In the genomic region with DNA sequence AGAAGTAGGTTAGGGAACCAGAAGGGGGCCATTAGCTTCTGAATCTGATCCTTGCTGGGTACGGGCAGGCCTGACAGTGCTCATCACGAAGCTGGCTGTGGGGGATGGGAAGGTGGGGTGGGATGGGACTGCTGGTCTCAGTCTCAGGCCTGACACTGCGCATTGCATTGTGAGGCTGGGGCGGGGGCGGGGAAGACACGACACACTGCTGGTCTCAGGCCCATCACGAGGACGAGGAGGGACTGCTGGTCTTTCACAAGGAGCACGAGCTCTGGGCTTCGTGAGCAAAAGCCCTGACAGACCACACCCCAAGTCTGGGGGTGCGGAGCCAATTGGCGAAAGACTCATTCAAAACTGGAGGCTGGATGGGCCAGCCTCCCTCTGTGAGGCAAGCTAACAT, we compare ENCODE assay signal across 10 mouse cellular contexts. TPM values are rescaled to one million over a fixed set of nuclear protein-coding genes. Genes with fewer than 3 reads are reported as not detected.
A peak's percentile ranks its signal among the peaks of the same experiment; 100 is the strongest.
DNase-seq lines count a peak whose midpoint lies in the region; ATAC-seq and TF ChIP-seq lines count a peak whose summit lies in the region.
"Had no signal": no experiment of that assay in that cellular context is flagged by ENCODE, and none has a peak within 500 bp of the region (broad histone marks: within the 10 kb centered on the region; RNA-seq: fewer than 3 reads in every experiment).

No protein-coding gene starts in this region.

- no peaks in the 10 kb centered on the region for H3K9me3 ChIP-seq in heart, embryonic 15.5 days (replicated peaks)
- H3K9me3 ChIP-seq in heart, embryonic 12.5 days (replicated peaks): no peaks in the 10 kb centered on the region
- H3K9me3 ChIP-seq in liver, embryonic 15.5 days (replicated peaks): no peaks in the 10 kb centered on the region
- no peaks in the 10 kb centered on the region for H3K9me3 ChIP-seq in stomach, embryonic 14.5 days (ENCODE audit: control insufficient read depth, low read depth, low read length)
- H3K9me3 ChIP-seq: neural tube, embryonic 13.5 days had no signal

- intact Hi-C loops in left cerebral cortex, postnatal 14 days (cut with DNase I): no loop called here

- no peak overlapping the region for H3K9ac ChIP-seq in heart, embryonic 15.5 days
- no peak overlapping the region for H3K9ac ChIP-seq in heart, embryonic 12.5 days
- H3K9ac ChIP-seq in liver, embryonic 15.5 days: no peak overlapping the region
- no peak overlapping the region for H3K9ac ChIP-seq in stomach, embryonic 14.5 days (replicated peaks; ENCODE audit: low read depth, low read length)
- H3K9ac ChIP-seq: neural tube, embryonic 13.5 days had no signal

- no peak for TF ChIP-seq CTCF in spleen, adult 2 months (IDR thresholded peaks at IDR 0.05; ENCODE audit: extremely low read depth, insufficient read depth, insufficient read length, insufficient replicate concordance)

- peak overlapping the region; percentile 15; the same call in 1 of the 2 replicates for H3K4me2 ChIP-seq in heart, embryonic 15.5 days
- H3K4me2 ChIP-seq in heart, embryonic 12.5 days: no peak overlapping the region
- H3K4me2 ChIP-seq in liver, embryonic 15.5 days: peak overlapping the region; percentile 53
- H3K4me2 ChIP-seq in stomach, embryonic 14.5 days (replicated peaks; ENCODE audit: low read depth, low read length): no peak overlapping the region
- H3K4me2 ChIP-seq: neural tube, embryonic 13.5 days had no signal

- H3K4me1 ChIP-seq in heart, embryonic 15.5 days (replicated peaks): 0 out of 2 replicates have a peak, but pooled peaks cover 8% of the 10 kb centered on the region
- no peaks in the 10 kb centered on the region for H3K4me1 ChIP-seq in heart, embryonic 12.5 days (replicated peaks)
- peaks cover 10% of the 10 kb centered on the region; the same call in 1 of the 2 replicates for H3K4me1 ChIP-seq in spleen, adult 2 months (ENCODE audit: control insufficient read depth, insufficient read depth, insufficient read length)
- H3K4me1 ChIP-seq in liver, embryonic 15.5 days (replicated peaks): peaks cover 12% of the 10 kb centered on the region; the same call in 1 of the 2 replicates
- 0 out of 2 replicates have a peak, but pooled peaks cover 3% of the 10 kb centered on the region for H3K4me1 ChIP-seq in stomach, embryonic 14.5 days (ENCODE audit: control insufficient read depth, insufficient read depth, low read length)

- TF ChIP-seq POLR2A in spleen, adult 2 months (IDR thresholded peaks at IDR 0.05; ENCODE audit: low read depth, low read length): no peak

- 45% methylated on average over 12 of the region's 12 CpGs for WGBS in heart, embryonic 15.5 days
- 44% methylated on average over 12 of the region's 12 CpGs for WGBS in heart, embryonic 12.5 days
- WGBS in spleen, adult 2 months: 25% methylated on average over 12 of the region's 12 CpGs
- 35% methylated on average over 12 of the region's 12 CpGs for WGBS in liver, embryonic 15.5 days (ENCODE audit: insufficient replicate concordance)
- 48% methylated on average over 12 of the region's 12 CpGs for WGBS in stomach, embryonic 14.5 days

- no peak for DNase-seq in spleen, adult 2 months (ENCODE audit: low read depth in 1 of 2, low spot score in 2 of 2)
- DNase-seq in spleen, adult 18-20 months: no peak
- DNase-seq in left cerebral cortex, adult 11 months (ENCODE audit: low spot score): no peak
- no peak for DNase-seq in left cerebral cortex, postnatal 14 days (ENCODE audit: low spot score in 2 of 2)
- DNase-seq: gastrocnemius, postnatal 36 days had no signal

- no peak overlapping the region for H3K27ac ChIP-seq in heart, embryonic 15.5 days
- H3K27ac ChIP-seq in heart, embryonic 12.5 days (ENCODE audit: poor library complexity, severe bottlenecking): no peak overlapping the region
- H3K27ac ChIP-seq in spleen, adult 2 months (ENCODE audit: insufficient read depth, low read length): peak overlapping the region; percentile 90
- H3K27ac ChIP-seq in liver, embryonic 15.5 days (replicated peaks): 0 out of 2 replicates have a peak overlapping the region, but pooled peaks have one; percentile 67
- H3K27ac ChIP-seq in stomach, embryonic 14.5 days (ENCODE audit: low read length): no peak overlapping the region
- H3K27ac ChIP-seq: neural tube, embryonic 13.5 days had no signal

- 0 out of 2 replicates have a peak, but pooled peaks have one; percentile 8 for ATAC-seq in heart, embryonic 15.5 days (replicated peaks; ENCODE audit: insufficient number of reproducible peaks, insufficient read depth, low FRiP score, low read depth)
- no peak for ATAC-seq in heart, embryonic 12.5 days (ENCODE audit: insufficient number of reproducible peaks, low FRiP score)
- peak; percentile 45 for ATAC-seq in liver, embryonic 15.5 days (ENCODE audit: insufficient read depth)
- ATAC-seq in stomach, embryonic 14.5 days (ENCODE audit: insufficient number of reproducible peaks, insufficient read depth, low FRiP score, low read depth): 0 out of 2 replicates have a peak, but pooled peaks have one; percentile 39

- no peaks in the 10 kb centered on the region for H3K36me3 ChIP-seq in heart, embryonic 15.5 days
- H3K36me3 ChIP-seq in heart, embryonic 12.5 days: no peaks in the 10 kb centered on the region
- peaks cover 22% of the 10 kb centered on the region for H3K36me3 ChIP-seq in spleen, adult 2 months (ENCODE audit: control insufficient read depth, insufficient read depth, low read length)
- H3K36me3 ChIP-seq in liver, embryonic 15.5 days (replicated peaks): no peaks in the 10 kb centered on the region
- no peaks in the 10 kb centered on the region for H3K36me3 ChIP-seq in stomach, embryonic 14.5 days (ENCODE audit: control insufficient read depth, insufficient read depth, low read length)
- H3K36me3 ChIP-seq: neural tube, embryonic 13.5 days had no signal

- no peaks in the 10 kb centered on the region for H3K27me3 ChIP-seq in heart, embryonic 15.5 days
- H3K27me3 ChIP-seq in heart, embryonic 12.5 days (replicated peaks): peaks cover 11% of the 10 kb centered on the region; the same call in 1 of the 2 replicates
- H3K27me3 ChIP-seq in spleen, adult 2 months (ENCODE audit: control insufficient read depth, insufficient read depth, low read length): no peaks in the 10 kb centered on the region
- no peaks in the 10 kb centered on the region for H3K27me3 ChIP-seq in liver, embryonic 15.5 days
- H3K27me3 ChIP-seq in stomach, embryonic 14.5 days (ENCODE audit: control insufficient read depth, insufficient read depth, low read length): no peaks in the 10 kb centered on the region
- H3K27me3 ChIP-seq: neural tube, embryonic 13.5 days had no signal

- H3K4me3 ChIP-seq in heart, embryonic 15.5 days: peak overlapping the region; percentile 20; the same call in 1 of the 2 replicates
- H3K4me3 ChIP-seq in heart, embryonic 12.5 days: no peak overlapping the region
- H3K4me3 ChIP-seq in spleen, adult 2 months (ENCODE audit: extremely low read depth, insufficient read depth, insufficient read length): peak overlapping the region; percentile 72; the same call in 1 of the 2 replicates
- peak overlapping the region; percentile 46 for H3K4me3 ChIP-seq in liver, embryonic 15.5 days (replicated peaks)
- H3K4me3 ChIP-seq in stomach, embryonic 14.5 days (ENCODE audit: low read depth, low read length): no peak overlapping the region
- H3K4me3 ChIP-seq: neural tube, embryonic 13.5 days had no signal

RNA-seq across cellular contexts. Expression of a gene that starts 1.9 kb away (rescaled TPM):
- polyA plus RNA-seq in heart, embryonic 15.5 days (2015; fragmentation: Nextera tagmentation; extraction: Ambion mirVana): 1.7 and 13.4 TPM in 2 replicates
- 0.92 and 1.4 TPM in 2 replicates for polyA plus RNA-seq in heart, embryonic 12.5 days (2016; fragmentation: Nextera tagmentation; extraction: Ambion mirVana)
- polyA plus RNA-seq in spleen, adult 2 months (2012; rRNA removed): 75.0 and 77.1 TPM in 2 replicates
- polyA plus RNA-seq in liver, embryonic 15.5 days (2015; fragmentation: Nextera tagmentation; extraction: Ambion mirVana): 13.1 and 13.8 TPM in 2 replicates
- 2.0 and 2.4 TPM in 2 replicates for polyA plus RNA-seq in stomach, embryonic 14.5 days (2014; fragmentation: Nextera tagmentation; extraction: Ambion mirVana)
- total RNA-seq in left cerebral cortex, postnatal 14 days (2021): 1 to 10 TPM; 5.9 to 7.8 TPM

Comparison
In these comparisons a context has a peak if more than half of its experiments do, and no peak if none do; other contexts are left out.
1. H3K4me2 ChIP-seq: peak in heart, embryonic 15.5 days (single experiment) and liver, embryonic 15.5 days (single experiment); none in heart, embryonic 12.5 days (single experiment) and stomach, embryonic 14.5 days (single experiment).
2. H3K4me3 ChIP-seq: peak in heart, embryonic 15.5 days (single experiment), spleen, adult 2 months (single experiment) and liver, embryonic 15.5 days (single experiment); none in heart, embryonic 12.5 days (single experiment) and stomach, embryonic 14.5 days (single experiment).
3. H3K27ac ChIP-seq: peak in spleen, adult 2 months (single experiment) and liver, embryonic 15.5 days (single experiment); none in heart, embryonic 15.5 days (single experiment), heart, embryonic 12.5 days (single experiment) and stomach, embryonic 14.5 days (single experiment).